15 mouse cellular contexts compared by ENCODE assay signal in genomic region chr2:167403085-167403484, GRCm38 (mm10). TPM values are rescaled to one million over a fixed set of nuclear protein-coding genes. Genes with fewer than 3 reads are reported as not detected.
DNase-seq lines count a peak whose midpoint lies in the region; ATAC-seq and TF ChIP-seq lines count a peak whose summit lies in the region.
"Had no signal": no experiment of that assay in that cellular context is flagged by ENCODE, and none has a peak within 500 bp of the region (broad histone marks: within the 10 kb centered on the region; RNA-seq: fewer than 3 reads in every experiment).

No protein-coding gene starts in this region.

- TF ChIP-seq POLR2A in embryonic fibroblast, embryonic 13.5 days (IDR thresholded peaks at IDR 0.05; ENCODE audit: low read depth, low read length): no peak

- no peaks in the 10 kb centered on the region for H3K36me3 ChIP-seq in lung, postnatal 0 days (ENCODE audit: insufficient read depth, low read length)
- H3K36me3 ChIP-seq in stomach, embryonic 16.5 days (ENCODE audit: control insufficient read depth, insufficient read depth, low read length): no peaks in the 10 kb centered on the region
- no peaks in the 10 kb centered on the region for H3K36me3 ChIP-seq in forebrain, embryonic 16.5 days (ENCODE audit: control insufficient read depth, insufficient read depth)
- H3K36me3 ChIP-seq: G1E had no signal

- no peak for TF ChIP-seq CTCF in layer of hippocampus, adult 2 months (conservative IDR thresholded peaks at IDR 0.05)
- no peak for TF ChIP-seq CTCF in embryonic fibroblast, embryonic 13.5 days (IDR thresholded peaks at IDR 0.05; ENCODE audit: borderline replicate concordance, insufficient read depth, low read length)
- TF ChIP-seq CTCF in lung, postnatal 0 days (IDR thresholded peaks at IDR 0.05): no peak

- 0 out of 2 replicates have a peak, but pooled peaks cover 5% of the 10 kb centered on the region for H3K4me1 ChIP-seq in embryonic fibroblast, embryonic 13.5 days (ENCODE audit: control insufficient read depth, insufficient read depth, low read length)
- no peaks in the 10 kb centered on the region for H3K4me1 ChIP-seq in lung, postnatal 0 days (ENCODE audit: insufficient read depth, low read depth, low read length)
- 0 out of 2 replicates have a peak, but pooled peaks cover 2% of the 10 kb centered on the region for H3K4me1 ChIP-seq in stomach, embryonic 16.5 days (ENCODE audit: control insufficient read depth, insufficient read depth, low read length)
- no peaks in the 10 kb centered on the region for H3K4me1 ChIP-seq in forebrain, embryonic 16.5 days (replicated peaks; ENCODE audit: control insufficient read depth, insufficient read depth, low read length)

- 44% methylated on average over 7 of the region's 7 CpGs for WGBS in lung, postnatal 0 days
- WGBS in stomach, embryonic 16.5 days: 59% methylated on average over 7 of the region's 7 CpGs
- 73% methylated on average over 7 of the region's 7 CpGs for WGBS in forebrain, embryonic 16.5 days

- H3K4me3 ChIP-seq in layer of hippocampus, adult 2 months: no peak overlapping the region
- H3K4me3 ChIP-seq in embryonic fibroblast, embryonic 13.5 days (ENCODE audit: insufficient read depth, low read length): no peak overlapping the region
- H3K4me3 ChIP-seq in lung, postnatal 0 days (ENCODE audit: low read depth, low read length): peak overlapping the region; percentile 14; the same call in 1 of the 2 replicates
- peak overlapping the region; percentile 14 for H3K4me3 ChIP-seq in stomach, embryonic 16.5 days (replicated peaks; ENCODE audit: low read length)
- H3K4me3 ChIP-seq in forebrain, embryonic 16.5 days (replicated peaks; ENCODE audit: low read length): no peak overlapping the region

- peak overlapping the region; percentile 34 for H3K4me2 ChIP-seq in lung, postnatal 0 days (replicated peaks; ENCODE audit: low read depth, low read length)
- peak overlapping the region; percentile 22 for H3K4me2 ChIP-seq in stomach, embryonic 16.5 days (ENCODE audit: low read depth, low read length)
- H3K4me2 ChIP-seq in forebrain, embryonic 16.5 days (ENCODE audit: low read length): no peak overlapping the region
- H3K4me2 ChIP-seq: hindbrain, embryonic 14.5 days had no signal

- H3K27me3 ChIP-seq in lung, postnatal 0 days (replicated peaks; ENCODE audit: insufficient read depth, low read length): no peaks in the 10 kb centered on the region
- no peaks in the 10 kb centered on the region for H3K27me3 ChIP-seq in stomach, embryonic 16.5 days (ENCODE audit: control insufficient read depth, insufficient read depth, low read length)
- no peaks in the 10 kb centered on the region for H3K27me3 ChIP-seq in forebrain, embryonic 16.5 days (replicated peaks; ENCODE audit: control insufficient read depth, insufficient read depth, low read length)

- no peaks in the 10 kb centered on the region for H3K9me3 ChIP-seq in lung, postnatal 0 days (ENCODE audit: low read length)
- 0 out of 2 replicates have a peak, but pooled peaks cover 4% of the 10 kb centered on the region for H3K9me3 ChIP-seq in stomach, embryonic 16.5 days (replicated peaks; ENCODE audit: control insufficient read depth, low read length)
- H3K9me3 ChIP-seq in forebrain, embryonic 16.5 days (ENCODE audit: control insufficient read depth, low read length): no peaks in the 10 kb centered on the region
- H3K9me3 ChIP-seq: G1E had no signal

- ATAC-seq in lung, postnatal 0 days: peak; percentile 93
- ATAC-seq in stomach, embryonic 16.5 days (ENCODE audit: insufficient read depth, low FRiP score): peak; percentile 91
- ATAC-seq in erythroblast, adult 5-6 weeks (replicated peaks; ENCODE audit: low FRiP score, poor library complexity, severe bottlenecking): no peak
- no peak for ATAC-seq in forebrain, embryonic 16.5 days

- TF ChIP-seq EP300 in lung, postnatal 0 days (IDR thresholded peaks at IDR 0.05): peak; percentile 30; the same call in 1 of the 2 replicates

- DNase-seq in layer of hippocampus, adult 9-11 months: peak; percentile 28
- no peak for DNase-seq in layer of hippocampus, adult 2 months (ENCODE audit: low spot score in 2 of 2)
- peak; percentile 85 for DNase-seq in lung, postnatal 0 days (ENCODE audit: low spot score)
- no peak for DNase-seq in gastrocnemius, postnatal 25 days
- DNase-seq: cerebellum, adult 9-10 months; embryo, embryonic 11 days; heart, adult 18-20 months; heart, postnatal 10 days; right cerebral cortex, adult 18-20 months had no signal

- H3K9ac ChIP-seq in lung, postnatal 0 days (replicated peaks; ENCODE audit: low read depth): no peak overlapping the region
- H3K9ac ChIP-seq in stomach, embryonic 16.5 days (ENCODE audit: low read length): peak overlapping the region; percentile 43
- H3K9ac ChIP-seq in forebrain, embryonic 16.5 days (replicated peaks; ENCODE audit: low read depth, low read length): no peak overlapping the region
- H3K9ac ChIP-seq: hindbrain, embryonic 14.5 days had no signal

- H3K27ac ChIP-seq in layer of hippocampus, adult 2 months: no peak overlapping the region
- 0 out of 2 replicates have a peak overlapping the region, but pooled peaks have one; percentile 31 for H3K27ac ChIP-seq in embryonic fibroblast, embryonic 13.5 days (ENCODE audit: insufficient read depth, low read length)
- peak overlapping the region; percentile 76 for H3K27ac ChIP-seq in lung, postnatal 0 days (ENCODE audit: low read length)
- peak overlapping the region; percentile 95 for H3K27ac ChIP-seq in stomach, embryonic 16.5 days (ENCODE audit: low read length)
- no peak overlapping the region for H3K27ac ChIP-seq in forebrain, embryonic 16.5 days (ENCODE audit: low read length)
- H3K27ac ChIP-seq: hindbrain, embryonic 14.5 days had no signal

RNA-seq across cellular contexts. Expression of gene Slc9a8, which starts 18.4 kb away (rescaled TPM):
- total RNA-seq in layer of hippocampus, adult 2 months (2021): 10 to 100 TPM; 33.2 to 34.5 TPM
- polyA plus RNA-seq in embryonic fibroblast, embryonic 13.5 days (2011; ENCODE audit: insufficient read length, low read depth, missing spikeins): 32.3 and 38.0 TPM in 2 replicates
- 9.2 and 9.8 TPM in 2 replicates for polyA plus RNA-seq in lung, postnatal 0 days (2015; fragmentation: Nextera tagmentation; extraction: Ambion mirVana)
- 21.5 and 21.7 TPM in 2 replicates for polyA plus RNA-seq in stomach, embryonic 16.5 days (2015; fragmentation: Nextera tagmentation; extraction: Ambion mirVana)
- 10 to 100 TPM; 23.4 to 27.7 TPM for total RNA-seq in gastrocnemius, postnatal 25 days (2021)
- total RNA-seq in erythroblast, adult 5-6 weeks (2015; ENCODE audit: low replicate concordance): 123 and 129 TPM in 2 replicates
- total RNA-seq in erythroblast, adult 5-6 weeks (2017; ENCODE audit: low replicate concordance): 111 and 194 TPM in 2 replicates
- 21.1 and 24.0 TPM in 2 replicates for polyA plus RNA-seq in forebrain, embryonic 16.5 days (2015; fragmentation: Nextera tagmentation; extraction: Ambion mirVana)

RNA-seq across cellular contexts. Expression of gene B4galt5, which starts 54.1 kb away (rescaled TPM):
- total RNA-seq in layer of hippocampus, adult 2 months (2021): 10 to 100 TPM; 38.1 to 43.9 TPM
- polyA plus RNA-seq in embryonic fibroblast, embryonic 13.5 days (2011; ENCODE audit: insufficient read length, low read depth, missing spikeins): 28.3 and 51.3 TPM in 2 replicates
- polyA plus RNA-seq in lung, postnatal 0 days (2015; fragmentation: Nextera tagmentation; extraction: Ambion mirVana): 10.3 and 12.2 TPM in 2 replicates
- 7.0 and 7.5 TPM in 2 replicates for polyA plus RNA-seq in stomach, embryonic 16.5 days (2015; fragmentation: Nextera tagmentation; extraction: Ambion mirVana)
- 1 to 10 TPM; 9.8 to 10.0 TPM for total RNA-seq in gastrocnemius, postnatal 25 days (2021)
- 12.1 and 17.9 TPM in 2 replicates for total RNA-seq in erythroblast, adult 5-6 weeks (2015; ENCODE audit: low replicate concordance)
- 4.8 and 9.8 TPM in 2 replicates for total RNA-seq in erythroblast, adult 5-6 weeks (2017; ENCODE audit: low replicate concordance)
- 9.9 and 12.5 TPM in 2 replicates for polyA plus RNA-seq in forebrain, embryonic 16.5 days (2015; fragmentation: Nextera tagmentation; extraction: Ambion mirVana)

Comparison
In these comparisons a context has a peak if more than half of its experiments do, and no peak if none do; other contexts are left out.
1. DNase-seq: peak in layer of hippocampus, adult 9-11 months (single experiment) and lung, postnatal 0 days (single experiment); none in layer of hippocampus, adult 2 months (0 of 2) and gastrocnemius, postnatal 25 days (single experiment).
2. H3K27ac ChIP-seq: peak in embryonic fibroblast, embryonic 13.5 days (single experiment), lung, postnatal 0 days (single experiment) and stomach, embryonic 16.5 days (single experiment); none in layer of hippocampus, adult 2 months (single experiment) and forebrain, embryonic 16.5 days (single experiment).
3. H3K4me3 ChIP-seq: peak in lung, postnatal 0 days (single experiment) and stomach, embryonic 16.5 days (single experiment); none in layer of hippocampus, adult 2 months (single experiment), embryonic fibroblast, embryonic 13.5 days (single experiment) and forebrain, embryonic 16.5 days (single experiment).
4. ATAC-seq: peak in lung, postnatal 0 days (single experiment) and stomach, embryonic 16.5 days (single experiment); none in erythroblast, adult 5-6 weeks (single experiment) and forebrain, embryonic 16.5 days (single experiment).